Mouse (Mus musculus) C2C12 (cell line): ENCODE results near the gene Slc22a6. TPM values are rescaled to one million over a fixed set of nuclear protein-coding genes. Genes with fewer than 3 reads are reported as not detected.

Experiments
- H3K27me3 ChIP-seq: one replicate; pipeline ENCODE4 v1.6.1; 2011; ENCODE audit not compliant: control insufficient read depth, insufficient read depth, insufficient read length
- H3K36me3 ChIP-seq: one replicate; pipeline ENCODE4 v1.6.1; 2011; ENCODE audit not compliant: control insufficient read depth, insufficient read depth
- H3K4me3 ChIP-seq: one replicate; pipeline ENCODE4 v1.5.1; 2011; ENCODE audit warnings: mild to moderate bottlenecking, control low read depth; ENCODE audit not compliant: poor library complexity, insufficient read depth, severe bottlenecking
- H3K79me2 ChIP-seq: one replicate; pipeline ENCODE4 v1.6.1; 2011; ENCODE audit not compliant: control insufficient read depth, insufficient read depth
- H3K79me3 ChIP-seq: one replicate; pipeline ENCODE4 v1.6.1; 2011; ENCODE audit warnings: low read depth, control low read depth
- H3ac ChIP-seq: one replicate; pipeline ENCODE3; 2011; ENCODE audit warnings: low read depth; ENCODE audit not compliant: control insufficient read depth, insufficient read length
- CEBPB ChIP-seq: IDR thresholded peaks from one replicate; pipeline ENCODE4 v1.6.1; 2011; ENCODE audit warnings: low read depth, mild to moderate bottlenecking, control low read depth, moderate library complexity
- CTCF ChIP-seq: IDR thresholded peaks from one replicate; pipeline ENCODE4 v1.5.1; 2011; ENCODE audit not compliant: control insufficient read depth, insufficient read depth, insufficient read length
- FOSL1 ChIP-seq: IDR thresholded peaks from one replicate; pipeline ENCODE4 v1.8.0; 2011; ENCODE audit warnings: mild to moderate bottlenecking, low read length; ENCODE audit not compliant: poor library complexity, insufficient read depth, severe bottlenecking
- MAX ChIP-seq: IDR thresholded peaks from one replicate; pipeline ENCODE4 v1.6.1; 2011; ENCODE audit warnings: mild to moderate bottlenecking, control low read depth
- MYOD1 ChIP-seq: IDR thresholded peaks from one replicate; pipeline ENCODE4 v1.6.1; 2011; ENCODE audit warnings: low read depth; ENCODE audit not compliant: control insufficient read depth, insufficient read length
- MYOG ChIP-seq: IDR thresholded peaks from one replicate; pipeline ENCODE4 v1.6.1; 2011; ENCODE audit not compliant: control insufficient read depth, insufficient read length; ENCODE audit errors: extremely low read depth
- USF1 ChIP-seq: IDR thresholded peaks from one replicate; pipeline ENCODE4 v1.6.1; 2011; ENCODE audit warnings: low read depth, mild to moderate bottlenecking, control low read depth, moderate library complexity
- polyA plus RNA-seq: library from polyadenylated mRNA; unstranded; fragments of >200 nt; fragmentation: generic; extraction: Trizol; gene quantifications from one replicate; pipeline ENCODE4 v1.2.1, GENCODE M21; 2012; ENCODE audit warnings: missing spikeins

The Slc22a6 gene
- polyA plus RNA-seq, 1 experiment, result not detected

DNA sequence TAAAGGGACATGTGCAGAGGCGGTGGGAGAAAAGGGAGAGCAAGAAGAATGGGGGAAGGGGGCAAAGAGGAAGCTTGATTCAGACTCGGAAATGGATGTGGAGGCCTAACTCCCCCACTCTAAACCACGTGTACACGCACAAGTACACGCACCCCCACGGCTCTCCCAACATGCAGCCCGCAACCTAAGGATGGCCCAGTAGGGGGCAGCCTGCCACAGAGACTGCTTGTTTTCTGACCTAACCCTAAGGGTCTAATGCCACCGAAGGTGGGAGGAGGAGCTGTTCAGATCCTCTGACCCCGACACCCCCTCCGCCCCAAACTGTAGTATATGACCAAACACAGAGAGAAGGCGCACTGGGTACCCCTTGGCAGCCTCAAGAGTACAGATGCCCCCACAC, 44.5 kb downstream of the Slc22a6 start:
- H3K4me3 ChIP-seq, result no peak overlapping the region
- TF ChIP-seq MYOD1 (no peak), USF1 (no peak), FOSL1 (no peak), MAX (no peak), CTCF (no peak), CEBPB (no peak), MYOG (no peak)
- no peaks in the 10 kb centered on the region for H3K79me2 ChIP-seq
- no peak overlapping the region for H3ac ChIP-seq
- H3K36me3 ChIP-seq, result no peaks in the 10 kb centered on the region
- H3K27me3 ChIP-seq, result peaks cover 52% of the 10 kb centered on the region
- no peaks in the 10 kb centered on the region for H3K79me3 ChIP-seq

DNA sequence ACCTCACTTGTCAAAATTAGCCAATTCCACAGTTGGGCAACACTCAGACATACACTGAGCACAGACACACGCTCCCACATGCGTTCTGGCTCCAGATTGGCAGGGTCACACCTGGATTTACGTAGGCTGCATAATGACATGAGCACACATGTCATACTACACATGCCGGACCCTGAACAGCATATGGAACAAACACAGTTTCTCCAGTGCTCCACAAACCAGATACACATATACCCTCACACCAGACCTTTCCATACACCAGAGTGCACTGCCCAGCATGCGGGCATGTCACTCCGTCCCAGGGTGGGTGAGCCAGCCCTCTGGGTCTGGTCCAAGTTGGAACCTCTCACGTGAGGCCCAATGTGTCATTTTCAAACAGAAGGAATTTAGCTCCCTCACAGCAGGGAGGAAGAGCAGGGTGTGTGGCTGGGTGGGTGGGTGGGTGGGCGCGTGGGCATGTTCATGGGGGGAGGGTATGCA, 45.6 kb downstream of the Slc22a6 start, which contains the start of gene Chrm1:
Gene Chrm1, plus strand, starts transcription at position 430 of the 480 bp plus-strand sequence.
- TF ChIP-seq CTCF (no peak), MAX (no peak), MYOG (no peak), USF1 (no peak), FOSL1 (no peak), CEBPB (no peak), MYOD1 (no peak)
- Histone ChIP-seq H3K79me3 (no peaks in the 10 kb centered on the region), H3K36me3 (no peaks in the 10 kb centered on the region), H3K79me2 (no peaks in the 10 kb centered on the region), H3K27me3 (peaks cover 51% of the 10 kb centered on the region), H3K4me3 (no peak within 1 kb of the TSS), H3ac (no peak within 1 kb of the TSS)

DNA sequence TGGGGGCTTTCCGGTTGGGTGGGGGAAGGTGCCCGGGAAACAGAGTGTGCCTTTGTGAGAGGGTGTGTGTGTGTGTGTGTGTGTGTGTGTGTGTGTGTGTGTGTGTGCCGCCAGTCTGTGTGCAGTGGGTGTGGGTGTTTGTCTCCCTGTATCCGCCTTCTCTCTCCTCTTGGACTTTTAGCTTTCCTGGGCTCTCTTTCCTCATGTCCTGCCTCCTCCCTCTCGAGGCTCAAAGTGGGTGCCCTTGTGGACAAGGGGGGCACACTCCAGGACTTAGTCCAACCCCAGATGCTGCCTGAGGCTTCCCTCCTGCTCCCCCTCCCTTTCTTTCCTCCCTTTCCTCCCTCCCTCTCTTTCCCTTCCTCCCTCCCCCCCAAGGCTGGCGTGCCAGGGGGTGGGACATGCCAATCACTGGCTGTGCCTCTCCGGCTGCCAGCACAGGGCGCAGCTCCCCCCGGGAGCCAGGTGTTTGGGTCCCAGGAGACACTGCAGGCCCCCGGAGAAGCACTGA, 46.1 kb downstream of the Slc22a6 start:
- no peaks in the 10 kb centered on the region for H3K36me3 ChIP-seq
- no peak overlapping the region for H3ac ChIP-seq
- H3K79me2 ChIP-seq, result no peaks in the 10 kb centered on the region
- no peak for TF ChIP-seq MYOD1
- no peak for TF ChIP-seq MYOG
- no peak for TF ChIP-seq MAX
- TF ChIP-seq FOSL1, result no peak
- TF ChIP-seq CTCF, result no peak
- TF ChIP-seq USF1, result no peak
- no peak for TF ChIP-seq CEBPB
- H3K79me3 ChIP-seq, result no peaks in the 10 kb centered on the region
- H3K27me3 ChIP-seq, result peaks cover 48% of the 10 kb centered on the region
- no peak overlapping the region for H3K4me3 ChIP-seq

DNA sequence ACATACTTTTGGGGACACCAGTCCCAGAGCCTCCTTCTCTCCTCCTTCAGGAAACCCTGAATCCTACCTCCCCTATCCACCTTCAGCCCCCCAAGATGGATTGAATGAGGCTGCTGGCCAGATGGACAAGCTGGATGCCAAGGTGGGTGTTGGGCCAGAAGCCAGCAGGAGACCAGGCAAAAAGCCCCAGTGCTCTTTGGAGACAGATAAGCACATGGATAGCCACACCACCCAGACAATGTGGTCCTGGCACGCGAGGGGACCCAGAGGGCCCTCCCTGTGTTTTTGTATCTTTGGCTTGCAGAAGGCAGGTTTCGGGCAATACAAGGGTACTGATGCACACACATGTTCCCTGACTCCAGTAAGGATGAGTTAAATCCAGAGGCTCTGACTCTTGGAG, 47.0 kb downstream of the Slc22a6 start:
- H3K4me3 ChIP-seq, result no peak overlapping the region
- no peaks in the 10 kb centered on the region for H3K79me2 ChIP-seq
- TF ChIP-seq USF1 (no peak), CTCF (no peak), CEBPB (no peak), MYOG (no peak), FOSL1 (no peak)
- no peak overlapping the region for H3ac ChIP-seq
- H3K36me3 ChIP-seq, result no peaks in the 10 kb centered on the region
- H3K79me3 ChIP-seq, result no peaks in the 10 kb centered on the region
- peaks cover 45% of the 10 kb centered on the region for H3K27me3 ChIP-seq

DNA sequence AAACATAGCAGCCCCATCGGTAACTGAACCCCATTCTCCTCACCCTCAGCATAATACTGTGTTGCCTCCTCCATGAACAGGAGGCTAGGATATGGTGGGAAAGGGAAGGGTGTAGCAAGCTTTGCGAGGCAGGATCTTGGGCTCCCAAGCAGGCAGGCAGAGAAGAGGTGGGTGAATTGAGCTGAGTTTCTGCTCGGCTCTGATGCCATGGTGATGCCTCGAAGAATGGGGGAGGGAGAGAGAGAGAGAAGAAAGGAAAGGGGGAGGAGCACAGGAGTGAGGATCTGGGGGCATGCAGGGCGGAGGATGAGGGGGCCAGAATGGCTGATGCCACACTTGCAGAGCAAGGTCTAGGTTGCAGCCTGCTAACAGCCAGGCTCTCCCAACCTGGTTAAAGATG, 47.9 kb downstream of the Slc22a6 start:
- TF ChIP-seq MYOD1 (no peak), CTCF (no peak), MYOG (no peak), MAX (no peak), FOSL1 (no peak), CEBPB (no peak), USF1 (no peak)
- H3K36me3 ChIP-seq, result no peaks in the 10 kb centered on the region
- H3K79me3 ChIP-seq, result no peaks in the 10 kb centered on the region
- H3ac ChIP-seq, result no peak overlapping the region
- H3K79me2 ChIP-seq, result no peaks in the 10 kb centered on the region
- H3K27me3 ChIP-seq, result peaks cover 44% of the 10 kb centered on the region
- no peak overlapping the region for H3K4me3 ChIP-seq

DNA sequence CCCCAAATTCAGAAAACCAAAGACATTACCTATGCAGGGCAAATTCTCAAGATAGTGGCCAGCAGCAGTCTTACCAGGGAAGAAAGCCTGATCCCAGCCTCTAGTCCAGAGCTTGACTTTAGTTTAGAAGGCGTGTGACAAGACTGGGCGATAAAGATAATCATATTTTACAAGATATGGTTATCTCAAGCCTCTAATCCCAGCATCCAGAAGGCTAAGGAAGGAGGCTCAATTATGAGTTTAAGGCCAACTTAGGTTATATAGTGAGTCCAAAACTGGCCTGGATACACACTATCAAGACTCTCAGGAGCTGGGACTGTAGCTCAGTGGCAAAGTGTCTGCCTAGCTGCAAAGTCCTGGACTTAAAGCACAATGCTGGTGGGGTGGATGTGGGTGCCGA, 55.0 kb downstream of the Slc22a6 start:
- H3K36me3 ChIP-seq, result no peaks in the 10 kb centered on the region
- no peaks in the 10 kb centered on the region for H3K79me3 ChIP-seq
- no peak for TF ChIP-seq MYOG
- TF ChIP-seq MAX, result no peak
- TF ChIP-seq USF1, result no peak
- no peak for TF ChIP-seq FOSL1
- TF ChIP-seq MYOD1, result no peak
- no peak for TF ChIP-seq CTCF
- no peak for TF ChIP-seq CEBPB
- no peak overlapping the region for H3K4me3 ChIP-seq
- no peaks in the 10 kb centered on the region for H3K79me2 ChIP-seq
- no peak overlapping the region for H3ac ChIP-seq
- H3K27me3 ChIP-seq, result peaks cover 26% of the 10 kb centered on the region
